Mouse (Mus musculus) layer of hippocampus, postnatal 14 days (tissue): ENCODE measurements at regions not wholly inside any gene's neighbourhood (a gene's known extent, or its start where the extent isn't known, plus 50 kb on each side); places are given as distances from the start of the nearest gene placed in this dataset.
"Not testable (repeated sequence)": the region's sequence is repeated elsewhere in the genome, so short reads cannot be mapped to it uniquely, and the experiment has no call there.

Experiments
- DNase-seq, 2 experiments: peaks; one replicate each; pipeline ENCODE4 v3.0.0; 2021 to 2022; ENCODE audit warnings: low spot score in 2 of 2, mixed read lengths in 1 of 2

DNA sequence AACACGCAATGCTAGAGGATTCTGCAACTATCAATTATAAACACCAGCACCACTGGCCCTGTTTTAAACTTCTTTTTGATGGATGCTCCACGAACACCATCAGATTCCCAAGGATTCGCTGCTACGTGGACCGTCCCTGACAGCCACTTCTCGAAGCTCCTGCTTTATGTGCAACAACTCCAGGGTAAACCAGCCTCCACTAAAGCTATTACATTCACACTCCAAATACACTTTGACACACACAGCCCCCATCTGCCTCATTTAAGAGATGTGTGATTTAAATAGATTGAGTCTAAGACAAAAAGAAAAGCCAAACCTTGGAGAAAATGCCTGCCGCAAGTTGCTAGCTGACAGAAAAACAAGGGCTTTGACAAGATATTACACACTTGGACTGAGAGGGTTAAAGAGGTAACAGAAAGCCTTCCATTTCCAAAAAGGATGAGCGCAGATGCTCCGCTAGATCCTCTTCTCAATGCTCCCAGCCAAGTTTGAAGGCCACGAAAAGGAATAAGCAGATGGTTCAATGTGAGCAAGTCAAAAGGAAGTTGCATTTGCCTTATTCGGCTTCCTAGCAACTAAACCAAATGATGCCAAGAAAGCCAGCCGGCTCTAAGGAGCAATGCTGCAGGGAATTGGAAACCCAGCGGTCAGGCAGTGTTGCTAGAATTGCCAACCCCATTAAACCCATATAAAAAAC lies 54.0 kb upstream of the Cnep1r1 start:
- peak; percentile 12 to 52 for DNase-seq

DNA sequence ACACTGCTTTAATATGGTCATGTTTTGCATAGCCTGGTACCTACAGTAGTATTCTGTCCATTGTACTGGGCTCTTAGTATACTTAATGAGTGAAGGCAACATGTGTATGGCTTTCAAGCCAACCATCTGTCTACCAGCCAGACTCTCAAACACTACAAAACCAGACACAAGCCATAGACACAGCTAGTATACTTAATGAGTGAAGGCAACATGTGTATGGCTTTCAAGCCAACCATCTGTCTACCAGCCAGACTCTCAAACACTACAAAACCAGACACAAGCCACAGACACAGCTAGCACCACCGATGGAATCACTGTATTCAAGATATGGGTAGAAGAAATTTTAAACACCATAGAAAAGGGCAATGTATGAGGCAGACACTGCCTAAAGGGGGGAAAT lies 59.5 kb upstream of the Cnep1r1 start:
- not testable (repeated sequence) for DNase-seq

DNA sequence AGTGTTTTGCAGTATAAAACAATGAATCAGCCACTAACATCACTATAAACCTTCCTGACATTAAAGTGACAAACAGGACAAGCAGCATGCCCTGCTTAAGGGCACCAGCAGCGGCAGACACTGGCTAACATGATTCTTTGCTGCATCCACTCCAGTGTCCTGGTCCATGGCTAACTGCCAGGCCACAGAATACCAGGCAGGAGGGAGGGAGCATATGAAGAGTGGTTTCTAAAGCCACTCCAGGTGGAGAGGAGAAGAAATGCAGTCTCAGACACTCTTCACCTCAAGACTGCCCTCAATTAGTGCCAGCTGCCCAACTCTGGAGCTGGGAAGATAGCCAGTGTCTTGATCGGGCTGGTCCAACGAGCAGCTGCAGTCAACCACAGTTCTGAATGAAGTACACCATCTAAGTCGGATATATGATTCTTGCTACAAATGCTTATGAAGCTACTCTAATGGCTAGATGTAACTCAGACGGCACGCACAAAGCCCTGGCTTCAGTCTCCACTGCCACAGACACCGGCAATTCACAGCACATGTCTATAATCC lies 60.8 kb upstream of the Cnep1r1 start:
- DNase-seq: no peak

DNA sequence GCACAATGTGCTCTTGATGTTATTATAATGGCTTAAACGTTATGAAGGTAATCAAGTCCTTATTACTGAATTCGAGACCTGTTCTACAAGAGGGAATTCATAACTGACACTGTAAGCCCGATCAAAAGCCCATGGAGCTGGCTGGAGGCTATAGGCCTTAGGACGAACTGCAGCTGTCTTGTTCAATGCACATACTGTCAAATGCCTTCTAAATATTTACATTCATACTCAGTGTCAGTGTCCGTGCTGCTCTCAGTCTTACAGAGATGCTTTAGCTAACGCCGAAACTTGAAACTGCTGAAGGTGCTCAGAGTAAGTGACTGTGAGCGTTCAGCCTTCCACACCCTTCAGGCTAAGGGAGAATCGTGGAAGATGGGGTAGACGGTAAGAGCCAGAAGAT lies 67.9 kb upstream of the Cnep1r1 start:
- DNase-seq: no peak

DNA sequence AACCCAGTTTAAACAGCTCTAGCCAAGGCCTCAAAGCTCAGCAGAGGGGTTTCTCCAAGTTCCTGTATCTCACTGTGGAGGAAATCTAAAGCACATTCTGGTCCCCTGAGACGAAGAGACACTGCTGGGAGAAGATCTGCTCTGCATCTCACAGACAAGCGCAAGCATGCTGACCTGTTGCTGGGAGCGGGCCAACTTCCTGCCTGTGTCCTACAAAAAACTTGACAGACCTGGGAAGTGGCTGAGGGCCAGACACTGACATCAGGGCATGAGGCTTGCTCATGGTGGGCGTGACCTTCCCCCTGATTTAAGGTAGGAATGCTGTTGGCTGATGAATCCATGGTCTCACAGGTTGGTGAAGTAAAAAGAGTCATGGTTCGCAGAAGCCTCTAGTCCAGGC lies 69.5 kb upstream of the Cnep1r1 start:
- DNase-seq: no peak

DNA sequence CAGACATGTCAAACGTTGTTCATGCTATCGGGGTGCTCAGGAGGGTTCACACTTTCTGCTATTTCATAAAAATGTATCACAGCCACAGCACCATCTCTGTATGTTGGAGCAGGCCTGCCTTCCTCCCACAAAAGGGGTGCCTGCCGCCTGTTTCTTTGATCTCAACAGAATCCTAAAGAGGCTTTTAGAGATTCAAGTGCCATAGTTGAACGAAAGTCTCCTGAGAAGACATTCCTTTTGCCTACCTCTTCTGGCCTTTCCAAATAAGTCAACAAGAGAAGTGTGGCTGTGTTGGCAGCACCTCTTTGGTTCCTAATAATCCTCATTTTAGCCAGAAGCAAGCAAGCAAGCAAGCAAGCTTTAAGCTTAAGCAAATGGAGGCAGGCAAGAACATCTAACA lies 72.6 kb upstream of the Cnep1r1 start:
- no peak for DNase-seq

DNA sequence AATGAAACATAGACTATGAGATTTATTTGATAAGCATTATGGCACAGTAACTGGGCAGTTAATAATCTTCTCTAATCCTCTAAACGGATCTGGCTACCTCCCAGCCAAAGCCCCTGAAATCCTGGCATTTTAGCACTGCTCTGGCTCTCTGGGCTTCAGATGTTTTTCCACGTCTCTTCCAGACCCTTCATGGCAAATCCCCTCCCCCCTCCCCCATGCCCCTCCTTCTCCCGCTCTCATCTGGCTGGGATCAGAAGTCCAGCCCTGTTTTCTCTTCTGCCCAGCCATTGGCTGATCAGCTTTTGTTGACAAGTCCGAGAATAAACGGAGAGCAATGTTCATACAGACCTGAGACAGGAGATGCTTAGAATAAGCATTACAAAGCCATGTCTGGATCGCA lies 79.3 kb upstream of the Cnep1r1 start:
- no peak for DNase-seq

GRCm38 (mm10) chr8:88037994-88038393 lies 78.6 kb upstream of the Zfp423 start:
- no peak for DNase-seq

GRCm38 (mm10) chr8:88033054-88033453 lies 73.7 kb upstream of the Zfp423 start:
- DNase-seq: no peak

DNA sequence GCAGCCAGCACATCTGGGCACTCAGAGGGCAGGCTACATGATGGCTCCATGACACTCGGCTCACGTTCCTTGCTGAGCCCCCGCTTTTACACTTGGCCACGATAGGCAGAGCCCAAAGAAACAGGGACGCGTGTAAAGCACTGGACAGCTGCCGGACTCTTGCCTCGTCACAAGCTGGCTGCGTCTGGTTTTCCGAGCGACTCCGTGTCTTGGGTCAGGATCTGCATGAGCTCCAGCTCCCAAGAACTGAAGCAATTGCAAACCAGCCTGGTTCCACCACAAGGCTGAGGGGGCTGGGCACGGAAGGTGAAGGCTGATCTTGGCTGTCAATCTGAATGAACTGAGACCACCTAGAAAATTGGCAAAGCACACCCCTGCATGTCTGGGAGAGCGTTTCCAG lies 65.1 kb upstream of the Zfp423 start:
- no peak for DNase-seq

DNA sequence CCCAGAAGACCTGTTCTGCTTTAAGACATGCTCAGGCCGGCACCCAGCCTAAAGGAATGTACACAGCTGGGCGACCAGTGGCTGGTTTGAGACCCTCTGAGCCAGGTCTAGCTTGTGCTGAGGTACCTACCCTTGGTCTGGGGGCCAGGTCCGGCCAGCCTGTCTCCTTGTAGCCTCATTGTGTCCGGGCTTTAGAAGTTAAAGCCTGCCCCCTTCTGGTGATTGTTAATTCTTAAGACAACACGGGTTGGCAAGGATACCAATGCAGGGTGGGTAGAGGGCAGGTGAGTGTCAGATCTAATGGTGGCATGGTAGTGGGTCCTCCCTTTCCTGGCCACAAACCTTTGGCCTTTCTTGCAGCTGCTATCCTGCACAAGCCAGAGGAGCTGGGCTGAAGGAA lies 64.0 kb upstream of the Zfp423 start:
- DNase-seq: peak; percentile 19 to 59

DNA sequence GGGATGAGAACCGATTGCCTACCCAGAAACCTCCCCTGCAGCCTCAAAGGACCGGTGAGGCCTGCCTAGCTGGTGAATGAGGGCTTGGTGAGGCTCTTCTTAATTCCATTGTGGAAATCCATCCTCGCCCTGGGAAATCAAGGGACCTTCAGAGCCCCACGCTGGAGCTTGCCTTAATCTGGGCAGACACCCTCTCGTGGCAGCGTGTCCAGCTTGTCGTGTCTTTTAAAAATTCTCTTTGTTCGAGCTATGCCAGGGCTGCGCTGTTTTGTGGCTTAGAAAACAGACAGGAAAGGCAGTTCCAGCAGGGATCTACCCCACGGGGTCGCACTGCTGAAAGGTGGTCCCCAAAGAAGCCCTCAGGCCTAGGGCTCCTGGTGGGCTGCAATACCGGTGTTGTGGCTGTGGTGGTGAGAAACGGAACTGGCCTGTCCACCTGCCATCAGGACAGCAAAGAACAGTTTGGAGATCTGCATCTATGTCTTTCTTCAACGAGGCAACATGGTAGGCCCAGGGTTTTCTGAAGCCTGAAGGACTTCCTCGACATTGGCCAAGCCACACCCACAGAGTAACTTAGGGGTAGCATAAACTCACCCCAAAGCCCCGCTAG lies 63.5 kb upstream of the Zfp423 start:
- no peak for DNase-seq

GRCm38 (mm10) chr8:88019243-88020115 lies 60.1 kb upstream of the Zfp423 start:
- DNase-seq: no peak

- no peak for DNase-seq
These were observed 59.1 kb upstream of the Zfp423 start for GRCm38 (mm10) chr8:88018494-88018893.

DNA sequence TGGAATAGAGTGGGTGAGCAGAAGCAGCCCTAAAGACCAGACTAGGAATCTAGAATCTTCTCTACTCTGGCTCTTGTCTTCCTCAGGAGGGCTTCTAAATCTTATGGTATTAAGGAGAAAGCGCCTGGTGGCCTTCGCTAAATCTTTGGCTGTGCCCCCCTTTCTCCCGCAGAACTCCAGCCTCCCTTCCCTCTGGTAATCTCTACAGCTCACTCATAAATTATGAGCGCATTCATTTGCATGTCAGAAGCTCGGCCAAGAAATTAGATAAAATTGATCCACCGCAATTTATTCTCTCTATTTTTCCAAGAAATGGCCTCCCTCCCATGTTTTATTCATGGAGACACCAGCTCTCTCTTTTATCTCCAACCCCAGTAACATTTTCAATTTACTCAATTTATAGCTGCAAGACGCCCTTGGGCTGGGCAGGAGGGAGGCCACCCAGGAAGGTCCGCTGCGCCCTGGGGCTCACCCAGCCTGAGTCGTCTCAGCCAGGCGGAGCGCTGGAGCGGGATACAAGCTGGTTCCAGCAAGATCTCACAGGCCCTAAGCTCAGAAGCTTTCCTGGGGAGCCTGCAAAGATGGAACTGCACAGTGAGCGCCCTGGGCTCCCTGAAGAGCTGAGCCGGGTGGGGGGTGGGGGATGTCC lies 52.9 kb upstream of the Zfp423 start:
- no peak for DNase-seq

GRCm38 (mm10) chr8:88010566-88010965 lies 51.2 kb upstream of the Zfp423 start:
- no peak for DNase-seq

- DNase-seq: no peak
These were observed 50.5 kb upstream of the Zfp423 start for GRCm38 (mm10) chr8:88009878-88010277.
